Mouse (Mus musculus): ENCODE data around the gene Gm20905.
"Not testable (repeated sequence)": the region's sequence is repeated elsewhere in the genome, so short reads cannot be mapped to it uniquely, and the experiment has no call there.

Gm20905 gene

DNA sequence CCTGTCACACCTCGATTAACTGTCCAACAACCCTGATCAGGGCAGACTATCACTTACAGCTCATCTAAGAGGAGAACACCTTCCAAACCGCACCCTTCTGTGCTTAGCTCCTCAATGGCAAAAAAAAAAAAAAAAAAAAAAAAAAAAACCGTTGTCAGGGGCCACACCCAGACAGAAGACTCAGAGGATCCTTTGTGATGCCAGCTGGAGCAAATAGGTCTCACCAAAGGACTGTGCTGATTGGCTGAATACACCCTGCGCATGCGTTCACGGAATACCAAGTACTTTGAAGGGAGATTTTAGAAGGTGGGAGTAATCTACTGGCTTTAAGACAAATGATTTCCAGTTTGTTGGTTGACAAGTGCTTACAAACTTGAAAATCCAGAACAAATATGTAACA lies at the start of gene Gm20905:
TSS of gene Gm20905 (minus strand) at position 101 of the 400 bp plus-strand sequence.
- DNase-seq (ENCODE audit: low spot score in 2 of 2) = not testable (repeated sequence)
